Mouse (Mus musculus) erythroblast, embryonic 14.5 days (primary cell): ENCODE results near the gene Zcchc14.

Source experiments
- GATA1 ChIP-seq: IDR thresholded peaks from 2 replicates; pipeline ENCODE4 v1.6.1; 2012; ENCODE audit warnings: low read length, inconsistent platforms, mixed read lengths
- TAL1 ChIP-seq: IDR thresholded peaks from 3 replicates; pipeline ENCODE4 v1.6.1; 2012; ENCODE audit warnings: low read length, inconsistent platforms, mixed read lengths

- TF ChIP-seq GATA1 (no peak), TAL1 (no peak)
Observed at GRCm38 (mm10) chr8:121635534-121635933, 17.2 kb downstream of the Zcchc14 start.
